Mouse (Mus musculus) lung, embryonic 16.5 days (tissue): ENCODE results near the gene Apoc3. TPM values are rescaled to one million over a fixed set of nuclear protein-coding genes. Genes with fewer than 3 reads are reported as not detected.

Source experiments
- ATAC-seq: fragments of 200-750 bp; cut with Nextera tagmentation; 2 replicates; pipeline ENCODE4 v1.8.0; 2017; ENCODE audit warnings: low read depth, mild to moderate bottlenecking, moderate library complexity
- H3K27ac ChIP-seq: fragments of 300-500 bp; sonication (generic); 2 replicates; pipeline ENCODE4 v1.5.1; 2014; ENCODE audit warnings: mild to moderate bottlenecking, control low read depth, low read length
- H3K27me3 ChIP-seq: fragments of 300-500 bp; sonication (generic); 2 replicates; pipeline ENCODE4 v1.6.1; 2014; ENCODE audit warnings: low read depth, low read length, mixed read lengths; ENCODE audit not compliant: control insufficient read depth, insufficient read depth
- H3K36me3 ChIP-seq: fragments of 300-500 bp; sonication (generic); 2 replicates; pipeline ENCODE4 v1.6.1; 2014; ENCODE audit warnings: low read length; ENCODE audit not compliant: control insufficient read depth, insufficient read depth
- H3K4me1 ChIP-seq: fragments of 300-500 bp; sonication (generic); replicated peaks from 2 replicates; pipeline ENCODE4 v1.6.1; 2014; ENCODE audit warnings: low read length, mixed read lengths; ENCODE audit not compliant: control insufficient read depth, insufficient read depth
- H3K4me2 ChIP-seq: fragments of 300-500 bp; sonication (generic); 2 replicates; pipeline ENCODE4 v1.6.1; 2014; ENCODE audit warnings: low read depth, low read length, control low read depth
- H3K4me3 ChIP-seq: fragments of 300-500 bp; sonication (generic); 2 replicates; pipeline ENCODE4 v1.5.1; 2014; ENCODE audit warnings: mild to moderate bottlenecking, low read length, control low read depth
- H3K9ac ChIP-seq: fragments of 300-500 bp; sonication (generic); 2 replicates; pipeline ENCODE4 v1.6.1; 2014; ENCODE audit warnings: low read length, control low read depth
- H3K9me3 ChIP-seq: fragments of 300-500 bp; sonication (generic); 2 replicates; pipeline ENCODE4 v1.6.1; 2016; ENCODE audit warnings: low read length; ENCODE audit not compliant: control insufficient read depth
- WGBS: fragments of 180-500 bp; shearing (Covaris S2); extraction: QIAGEN DNeasy Blood & Tissue Kit; methylation state at CpG from one replicate; pipeline ENCODE4 v1.1.7; 2014; 5-methylcytosine and 5-hydroxymethylcytosine counted together
- polyA plus RNA-seq: library from polyadenylated mRNA; unstranded; fragments of >200 nt; fragmentation: Nextera tagmentation; extraction: Ambion mirVana; gene quantifications from 2 replicates; pipeline ENCODE4 v1.2.1, GENCODE M21; 2015

The Apoc3 gene
- polyA plus RNA-seq, 1 experiment from 2014 or later, result not detected

DNA sequence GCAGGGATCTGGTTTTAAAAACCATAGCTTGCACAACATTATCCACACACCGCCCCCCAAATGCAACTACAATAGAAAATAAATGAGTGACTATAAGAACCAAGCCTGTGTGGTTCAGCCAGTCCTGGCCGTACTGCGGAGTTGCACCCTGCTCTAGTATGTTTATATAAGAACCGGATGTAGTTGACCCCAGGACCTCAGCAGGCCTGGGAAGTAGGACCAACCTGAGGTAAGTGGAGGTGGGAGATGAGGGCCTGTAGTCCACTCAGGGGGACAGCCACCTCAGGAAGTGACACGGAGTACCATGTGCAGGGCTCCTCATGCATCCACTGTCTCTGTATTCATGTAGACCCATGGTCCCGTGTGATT is 28.0 kb downstream of the Apoc3 start:
- Histone ChIP-seq H3K27me3 (no peaks in the 10 kb centered on the region), H3K9me3 (no peaks in the 10 kb centered on the region), H3K36me3 (peaks cover 11% of the 10 kb centered on the region), H3K4me3 (no peak overlapping the region), H3K27ac (no peak overlapping the region), H3K4me1 (no peaks in the 10 kb centered on the region), H3K9ac (no peak overlapping the region), H3K4me2 (no peak overlapping the region)
- WGBS, result 44% methylated on average over 6 of the region's 6 CpGs
- 0 out of 2 replicates have a peak, but pooled peaks have one; percentile 10 for ATAC-seq

GRCm38 (mm10) chr9:46206834-46207500 is 28.5 kb downstream of the Apoc3 start:
- Histone ChIP-seq H3K27ac (no peak overlapping the region), H3K4me1 (no peaks in the 10 kb centered on the region), H3K4me2 (no peak overlapping the region), H3K36me3 (peaks cover 10% of the 10 kb centered on the region), H3K27me3 (no peaks in the 10 kb centered on the region), H3K9me3 (no peaks in the 10 kb centered on the region), H3K9ac (no peak overlapping the region), H3K4me3 (no peak overlapping the region)
- 42% methylated on average over 10 of the region's 10 CpGs for WGBS
- ATAC-seq, result 0 out of 2 replicates have a peak, but pooled peaks have one; percentile 38

GRCm38 (mm10) chr9:46199609-46200008 is 35.8 kb downstream of the Apoc3 start:
- H3K9me3 ChIP-seq, result no peaks in the 10 kb centered on the region
- no peaks in the 10 kb centered on the region for H3K27me3 ChIP-seq
- H3K4me3 ChIP-seq, result no peak overlapping the region
- ATAC-seq, result no peak
- no peaks in the 10 kb centered on the region for H3K4me1 ChIP-seq
- H3K4me2 ChIP-seq, result no peak overlapping the region
- no peak overlapping the region for H3K9ac ChIP-seq
- H3K36me3 ChIP-seq, result peaks cover 23% of the 10 kb centered on the region
- H3K27ac ChIP-seq, result no peak overlapping the region
- 81% methylated on average over 2 of the region's 2 CpGs for WGBS

DNA sequence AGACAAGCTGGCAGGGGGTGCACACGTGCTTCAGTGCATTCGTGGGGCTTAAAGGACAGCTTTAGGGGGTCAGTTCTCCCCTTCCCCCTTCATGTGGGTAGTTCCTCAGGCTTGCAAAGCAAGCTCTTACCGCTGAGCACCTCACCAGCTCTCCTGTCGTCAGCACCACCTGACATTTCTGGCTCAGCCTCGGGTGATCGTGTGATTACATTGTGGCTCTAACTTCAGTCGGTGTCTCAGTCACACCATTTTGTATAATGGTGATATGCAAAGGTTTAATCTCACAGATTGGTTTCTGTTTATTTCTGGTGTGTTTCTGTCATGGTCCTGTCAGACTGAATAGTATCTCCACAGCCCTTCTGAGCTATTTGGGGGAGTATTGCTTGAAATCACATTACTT is 36.5 kb downstream of the Apoc3 start:
- Histone ChIP-seq H3K27ac (no peak overlapping the region), H3K4me3 (no peak overlapping the region), H3K4me1 (no peaks in the 10 kb centered on the region), H3K36me3 (peaks cover 20% of the 10 kb centered on the region), H3K4me2 (no peak overlapping the region), H3K9me3 (no peaks in the 10 kb centered on the region), H3K9ac (no peak overlapping the region), H3K27me3 (no peaks in the 10 kb centered on the region)
- ATAC-seq, result no peak
- WGBS, result 74% methylated on average over 7 of the region's 7 CpGs

- ATAC-seq, result no peak
Measured at GRCm38 (mm10) chr9:46198461-46198860, 37.0 kb downstream of the Apoc3 start.

GRCm38 (mm10) chr9:46196699-46197169 is 38.7 kb downstream of the Apoc3 start:
- no peaks in the 10 kb centered on the region for H3K9me3 ChIP-seq
- H3K27ac ChIP-seq, result no peak overlapping the region
- H3K27me3 ChIP-seq, result no peaks in the 10 kb centered on the region
- H3K9ac ChIP-seq, result no peak overlapping the region
- no peaks in the 10 kb centered on the region for H3K4me1 ChIP-seq
- WGBS, result 67% methylated on average over 12 of the region's 12 CpGs
- H3K36me3 ChIP-seq, result peaks cover 16% of the 10 kb centered on the region
- no peak overlapping the region for H3K4me2 ChIP-seq
- no peak overlapping the region for H3K4me3 ChIP-seq
- peak; percentile 38; the same call in 1 of the 2 replicates for ATAC-seq

More at GRCm38 (mm10) chr9:46198461-46198860, 37.0 kb downstream of the Apoc3 start:
- WGBS, result 72% methylated on average over 9 of the region's 9 CpGs
- Histone ChIP-seq H3K27me3 (no peaks in the 10 kb centered on the region), H3K36me3 (peaks cover 20% of the 10 kb centered on the region), H3K4me3 (no peak overlapping the region), H3K9ac (no peak overlapping the region), H3K27ac (no peak overlapping the region), H3K9me3 (no peaks in the 10 kb centered on the region), H3K4me1 (no peaks in the 10 kb centered on the region), H3K4me2 (no peak overlapping the region)

- Histone ChIP-seq H3K27ac (no peak overlapping the region), H3K9ac (no peak overlapping the region), H3K36me3 (peaks cover 14% of the 10 kb centered on the region), H3K4me3 (no peak overlapping the region), H3K4me2 (no peak overlapping the region), H3K27me3 (no peaks in the 10 kb centered on the region), H3K4me1 (no peaks in the 10 kb centered on the region), H3K9me3 (no peaks in the 10 kb centered on the region)
- ATAC-seq, result no peak
- WGBS, result 81% methylated on average over 9 of the region's 9 CpGs
Measured at GRCm38 (mm10) chr9:46194809-46195208, 40.6 kb downstream of the Apoc3 start.

- WGBS, result 82% methylated on average over 6 of the region's 6 CpGs
- ATAC-seq, result no peak
- H3K4me3 ChIP-seq, result no peak overlapping the region
- H3K9me3 ChIP-seq, result no peaks in the 10 kb centered on the region
- H3K9ac ChIP-seq, result no peak overlapping the region
- H3K36me3 ChIP-seq, result peaks cover 3% of the 10 kb centered on the region; the same call in 1 of the 2 replicates
- H3K4me2 ChIP-seq, result no peak overlapping the region
- H3K4me1 ChIP-seq, result no peaks in the 10 kb centered on the region
- H3K27me3 ChIP-seq, result no peaks in the 10 kb centered on the region
- H3K27ac ChIP-seq, result no peak overlapping the region
Measured at GRCm38 (mm10) chr9:46192642-46193041, 42.8 kb downstream of the Apoc3 start.

- Histone ChIP-seq H3K4me3 (no peak overlapping the region), H3K27ac (no peak overlapping the region), H3K36me3 (peaks cover 3% of the 10 kb centered on the region; the same call in 1 of the 2 replicates), H3K4me2 (no peak overlapping the region), H3K27me3 (no peaks in the 10 kb centered on the region), H3K9me3 (no peaks in the 10 kb centered on the region), H3K4me1 (no peaks in the 10 kb centered on the region), H3K9ac (no peak overlapping the region)
- 0 out of 2 replicates have a peak, but pooled peaks have one; percentile 45 for ATAC-seq
- WGBS, result 9% methylated on average over 1 of the region's 1 CpGs
Measured at GRCm38 (mm10) chr9:46191644-46192043, 43.8 kb downstream of the Apoc3 start.
